Mouse (Mus musculus) activated CD4-positive, CD25-positive, alpha-beta regulatory T cell (primary cell): ENCODE measurements around the gene Cd80. TPM values are rescaled to one million over a fixed set of nuclear protein-coding genes. Genes with fewer than 3 reads are reported as not detected.

ENCODE experiments used
- polyA plus RNA-seq, 2 experiments: library from polyadenylated mRNA; unstranded; fragments of 100-300 nt; shearing (Covaris generic); gene quantifications; one replicate each; pipeline ENCODE4 v1.2.1; 2017

The Cd80 gene
- polyA plus RNA-seq = 1 to 10 TPM in 1 of 2 experiments, under 1 TPM in 1; 0.32 to 7.8 TPM

GRCm38 (mm10) chr16:38455511-38456418, at the start of gene Cd80:
TSS of gene Cd80 (plus strand) at chr16:38455561.

GRCm38 (mm10) chr16:38432498-38433425, 22.6 kb upstream of the Cd80 start, which contains the start of gene Pla1a:
TSS of gene Pla1a (minus strand) at chr16:38433145.

GRCm38 (mm10) chr16:38452442-38453202, 2.7 kb upstream of the Cd80 start, which contains the start of gene Adprh:
TSS of gene Adprh (minus strand) at chr16:38452703.

GRCm38 (mm10) chr16:38522129-38523084, 67.0 kb downstream of the Cd80 start, which contains the start of gene Timmdc1:
TSS of gene Timmdc1 (minus strand) at chr16:38522663.

Other genes starting within 250 kb of the Cd80 start
- not detected for gene Nr1i2, start 160.7 kb upstream of the Cd80 start, polyA plus RNA-seq
- gene Maats1, start 113.4 kb upstream of the Cd80 start, polyA plus RNA-seq = under 1 TPM; 0.11 to 0.59 TPM
- gene Cox17, start 108.6 kb upstream of the Cd80 start, polyA plus RNA-seq = 100 to 1,000 TPM; 192 to 256 TPM
- gene Gm21987, start 108.5 kb upstream of the Cd80 start, polyA plus RNA-seq = under 1 TPM in 1 of 2 experiments, not detected in 1; 0.60 TPM
- gene Popdc2, start 93.4 kb upstream of the Cd80 start, polyA plus RNA-seq = 10 to 100 TPM in 1 of 2 experiments, under 1 TPM in 1; 0.16 to 13.2 TPM
- gene Pla1a, start 22.4 kb upstream of the Cd80 start, polyA plus RNA-seq = under 1 TPM; 0.13 to 0.20 TPM
- 100 to 1,000 TPM in 1 of 2 experiments, 10 to 100 TPM in 1; 70.6 to 120 TPM for gene Adprh, start 2.9 kb upstream of the Cd80 start, polyA plus RNA-seq
- 1 to 10 TPM; 5.8 to 8.2 TPM for gene Timmdc1, start 67.1 kb downstream of the Cd80 start, polyA plus RNA-seq
- gene Poglut1, start 94.7 kb downstream of the Cd80 start, polyA plus RNA-seq = 10 to 100 TPM; 38.4 to 39.0 TPM
- 10 to 100 TPM; 32.7 to 45.8 TPM for gene Tmem39a, start 103.1 kb downstream of the Cd80 start, polyA plus RNA-seq